Mouse (Mus musculus): ENCODE measurements around the gene 9130213A22Rik.
A peak's percentile ranks its signal among the peaks of the same experiment; 100 is the strongest.

The 9130213A22Rik gene

GRCm38 (mm10) chr11:69107676-69108075, 14.7 kb downstream of the 9130213A22Rik start:
- DNase-seq (ENCODE audit: inconsistent age in 2 of 2, low spot score in 1 of 2): peak; percentile 18 to 41

DNA sequence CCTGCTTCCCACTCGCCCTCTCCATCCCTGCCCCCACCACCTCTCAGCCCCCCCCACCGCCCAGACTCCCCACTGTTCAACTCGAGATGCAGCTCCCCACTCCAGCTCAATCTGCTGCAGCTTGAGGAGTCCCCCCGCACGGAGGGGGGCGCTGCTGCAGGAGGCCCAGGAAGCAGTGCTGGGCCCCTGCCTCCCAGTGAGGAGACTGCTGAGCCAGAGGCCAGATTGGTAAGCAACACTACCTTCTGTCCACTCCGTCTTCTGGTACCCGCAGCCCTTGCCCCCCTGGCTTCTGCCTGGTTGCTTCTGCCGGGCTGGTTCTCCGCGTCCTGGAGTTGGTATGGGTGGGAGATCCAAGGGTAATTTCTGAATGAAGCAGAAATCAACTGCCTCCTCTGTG, 15.5 kb downstream of the 9130213A22Rik start:
- DNase-seq (ENCODE audit: inconsistent age in 2 of 2, low spot score in 1 of 2): peak; percentile 16 to 35

- DNase-seq (ENCODE audit: inconsistent age in 2 of 2, low spot score in 1 of 2): peak; percentile 23 to 39
Measured at GRCm38 (mm10) chr11:69106299-69106698, 16.1 kb downstream of the 9130213A22Rik start.

- peak; percentile 8 to 34 for DNase-seq (ENCODE audit: inconsistent age in 2 of 2, low spot score in 1 of 2)
Measured at GRCm38 (mm10) chr11:69105796-69106195, 16.6 kb downstream of the 9130213A22Rik start.

DNA sequence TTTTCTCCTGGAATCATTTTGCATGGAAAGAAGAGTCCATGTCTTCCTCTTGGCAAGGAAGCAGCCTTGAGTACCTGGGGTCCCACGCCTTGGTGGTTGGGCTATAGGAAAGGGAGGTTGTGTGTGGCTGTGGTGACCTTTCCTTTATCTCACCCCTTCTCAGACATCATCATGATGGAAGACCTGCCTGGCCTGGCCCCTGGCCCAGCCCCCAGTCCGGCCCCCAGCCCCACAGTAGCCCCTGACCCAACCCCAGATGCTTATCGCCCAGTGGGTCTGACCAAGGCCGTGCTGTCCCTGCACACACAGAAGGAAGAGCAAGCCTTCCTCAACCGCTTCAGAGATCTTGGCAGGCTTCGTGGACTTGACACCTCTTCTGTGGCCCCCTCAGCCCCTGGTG, 17.2 kb downstream of the 9130213A22Rik start:
- DNase-seq (ENCODE audit: inconsistent age in 2 of 2, low spot score in 1 of 2): peak; percentile 14 to 33

- DNase-seq (ENCODE audit: inconsistent age in 2 of 2, low spot score in 1 of 2): peak in 1 of 2 experiments; percentile 27
Measured at GRCm38 (mm10) chr11:69104487-69104886, 17.9 kb downstream of the 9130213A22Rik start.

DNA sequence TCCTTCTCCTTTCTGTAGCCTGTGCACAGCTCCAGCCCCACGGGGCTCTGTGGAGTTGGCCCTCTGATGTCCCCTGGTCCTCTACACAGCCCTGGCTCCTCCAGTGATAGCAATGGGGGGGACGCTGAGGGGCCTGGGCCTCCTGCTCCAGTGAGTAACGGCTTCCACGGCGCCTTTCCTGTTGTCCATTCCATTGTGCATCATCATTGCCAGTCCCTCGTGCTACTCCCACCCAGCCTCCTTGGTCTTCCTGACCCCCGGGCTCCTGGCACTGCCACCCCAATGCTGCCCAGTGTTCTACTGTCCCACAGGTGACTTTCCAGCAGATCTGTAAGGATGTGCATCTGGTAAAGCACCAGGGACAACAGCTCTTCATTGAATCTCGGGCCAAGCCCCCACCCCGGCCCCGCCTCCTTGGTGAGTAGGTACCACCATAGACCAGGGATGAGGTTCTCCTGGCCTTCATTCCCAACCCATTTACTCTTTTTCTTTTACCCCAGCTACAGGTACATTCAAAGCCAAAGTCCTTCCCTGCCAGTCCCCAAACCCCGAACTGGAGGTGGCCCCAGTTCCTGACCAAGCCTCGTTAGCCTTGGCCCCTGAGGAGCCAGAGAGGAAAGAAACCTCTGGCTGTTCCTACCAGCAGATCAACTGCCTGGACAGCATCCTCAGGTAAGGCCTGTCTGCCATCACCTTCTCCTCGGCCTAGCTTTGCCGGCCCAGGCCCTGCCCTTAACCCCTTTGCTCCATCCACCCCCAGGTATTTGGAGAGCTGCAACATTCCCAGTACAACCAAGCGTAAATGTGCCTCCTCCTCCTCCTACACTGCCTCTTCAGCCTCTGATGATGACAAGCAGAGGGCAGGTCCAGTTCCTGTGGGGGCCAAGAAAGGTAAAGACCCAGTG, 18.6 kb downstream of the 9130213A22Rik start:
- DNase-seq (ENCODE audit: inconsistent age in 2 of 2, low spot score in 1 of 2): peak in 1 of 2 experiments; percentile 28

- DNase-seq (ENCODE audit: inconsistent age in 2 of 2, low spot score in 1 of 2): peak in 1 of 2 experiments; percentile 40
Measured at GRCm38 (mm10) chr11:69103121-69103520, 19.3 kb downstream of the 9130213A22Rik start.

DNA sequence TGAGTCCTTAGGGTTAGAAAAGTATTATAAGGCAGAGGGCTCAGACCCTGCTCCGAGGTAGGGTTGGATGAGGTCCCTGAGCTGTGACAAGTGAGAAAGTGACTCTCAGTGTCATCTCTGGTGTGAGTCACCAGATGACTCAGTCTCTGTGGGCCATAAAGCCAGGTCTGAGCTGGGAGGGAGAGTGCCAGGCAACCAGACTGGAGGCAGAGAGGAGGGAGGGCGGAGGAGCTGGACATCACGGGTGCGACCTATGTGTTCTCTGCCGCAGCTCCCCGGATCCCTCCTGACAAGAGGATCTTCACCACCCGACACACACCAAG, 20.0 kb downstream of the 9130213A22Rik start:
- peak; percentile 86 to 90 for DNase-seq (ENCODE audit: inconsistent age in 2 of 2, low spot score in 1 of 2)

- peak; percentile 34 to 74 for DNase-seq (ENCODE audit: inconsistent age in 2 of 2, low spot score in 1 of 2)
Measured at GRCm38 (mm10) chr11:69101604-69102402, 20.6 kb downstream of the 9130213A22Rik start.

DNA sequence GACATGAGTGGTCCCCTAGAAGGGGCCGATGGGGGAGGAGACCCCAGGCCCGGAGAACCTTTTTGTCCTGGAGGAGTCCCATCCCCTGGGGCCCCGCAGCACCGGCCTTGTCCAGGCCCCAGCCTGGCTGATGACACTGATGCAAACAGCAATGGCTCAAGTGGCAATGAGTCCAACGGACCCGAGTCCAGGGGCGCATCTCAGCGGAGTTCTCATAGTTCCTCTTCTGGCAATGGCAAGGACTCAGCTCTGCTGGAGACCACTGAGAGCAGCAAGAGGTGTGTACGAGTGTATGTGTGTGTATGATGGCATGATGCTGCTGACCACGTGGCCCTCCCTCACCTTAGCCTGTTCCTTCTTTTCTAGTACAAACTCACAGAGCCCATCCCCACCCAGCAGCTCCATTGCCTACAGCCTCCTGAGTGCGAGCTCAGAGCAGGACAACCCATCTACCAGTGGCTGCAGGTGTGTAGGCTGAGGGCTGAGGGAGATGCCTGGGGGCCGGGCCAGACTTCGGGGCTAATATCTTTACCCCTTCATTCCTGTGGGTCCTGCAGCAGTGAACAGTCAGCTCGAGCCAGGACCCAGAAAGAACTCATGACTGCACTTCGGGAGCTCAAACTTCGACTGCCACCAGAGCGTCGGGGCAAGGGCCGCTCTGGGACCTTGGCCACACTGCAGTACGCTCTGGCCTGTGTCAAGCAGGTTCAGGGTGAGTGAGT, 21.6 kb downstream of the 9130213A22Rik start:
- peak in 1 of 2 experiments; percentile 57 for DNase-seq (ENCODE audit: inconsistent age in 2 of 2, low spot score in 1 of 2)

DNA sequence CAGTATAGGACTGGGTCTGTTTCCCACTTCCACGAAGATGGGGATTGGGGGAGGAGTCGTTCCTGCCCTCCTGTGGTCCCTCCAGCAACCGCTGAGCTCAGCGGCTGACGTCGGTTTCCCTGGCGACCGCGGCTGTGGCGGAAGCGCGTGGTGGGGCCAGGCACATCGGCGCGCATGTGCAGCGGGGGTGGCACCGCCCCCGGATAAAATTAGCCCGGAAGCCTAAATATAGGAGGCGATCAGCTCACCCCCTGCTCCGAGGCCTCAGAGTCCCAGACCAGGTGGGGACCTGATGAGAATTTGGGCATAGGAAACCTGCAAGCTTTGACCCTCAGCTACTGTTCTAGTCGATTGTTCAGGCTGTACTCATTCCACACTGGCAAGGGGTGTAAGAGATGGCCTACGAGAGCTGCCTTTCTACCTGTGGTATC, 22.5 kb downstream of the 9130213A22Rik start:
- peak; percentile 97 to 98 for DNase-seq (ENCODE audit: inconsistent age in 2 of 2, low spot score in 1 of 2)

DNA sequence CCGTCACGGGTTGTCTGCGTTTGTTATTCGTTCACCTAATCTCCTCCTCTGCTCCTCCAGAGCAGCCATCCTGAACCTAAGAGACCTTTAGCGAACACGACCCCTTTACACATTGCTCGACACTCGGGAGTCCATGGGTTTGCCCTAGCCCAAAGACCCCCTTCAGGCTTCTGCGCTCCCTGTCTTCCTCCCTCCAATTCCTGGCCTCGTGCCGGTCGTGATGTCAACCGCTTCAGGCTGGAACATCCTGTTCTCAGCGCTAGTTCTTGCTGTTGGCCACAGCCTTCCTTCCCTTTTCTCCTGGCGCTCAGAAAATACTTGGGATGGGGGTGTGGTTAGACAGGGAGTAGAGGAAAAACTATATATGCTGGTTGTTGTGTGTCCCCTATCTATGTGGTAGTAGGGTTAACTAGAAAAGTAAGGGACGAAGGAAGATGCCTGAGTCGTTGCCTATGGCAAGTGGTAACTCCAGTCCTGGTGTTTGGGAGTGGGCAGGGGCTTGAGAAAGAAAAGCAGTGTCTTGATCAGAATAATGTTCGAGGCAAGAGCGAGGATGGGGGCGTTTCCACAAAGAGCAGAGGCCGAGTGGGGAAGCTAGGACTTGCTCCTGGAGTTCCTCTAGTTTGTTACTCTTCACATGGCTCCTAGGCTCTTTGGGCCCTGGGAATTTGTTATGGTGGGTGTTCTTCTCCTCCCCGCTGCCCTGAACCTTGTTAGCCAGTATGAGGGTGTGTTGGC, 23.0 kb downstream of the 9130213A22Rik start:
- DNase-seq (ENCODE audit: inconsistent age in 2 of 2, low spot score in 1 of 2): peak; percentile 91 to 92

GRCm38 (mm10) chr11:69098762-69099091, 23.7 kb downstream of the 9130213A22Rik start:
- peak; percentile 99 to 100 for DNase-seq (ENCODE audit: inconsistent age in 2 of 2, low spot score in 1 of 2)

- DNase-seq (ENCODE audit: inconsistent age in 2 of 2, low spot score in 1 of 2): peak in 1 of 2 experiments; percentile 50
Measured at GRCm38 (mm10) chr11:69098039-69098761, 24.2 kb downstream of the 9130213A22Rik start.

GRCm38 (mm10) chr11:69096987-69097900, 25.1 kb downstream of the 9130213A22Rik start:
- peak; percentile 100 for DNase-seq (ENCODE audit: inconsistent age in 2 of 2, low spot score in 1 of 2)

DNA sequence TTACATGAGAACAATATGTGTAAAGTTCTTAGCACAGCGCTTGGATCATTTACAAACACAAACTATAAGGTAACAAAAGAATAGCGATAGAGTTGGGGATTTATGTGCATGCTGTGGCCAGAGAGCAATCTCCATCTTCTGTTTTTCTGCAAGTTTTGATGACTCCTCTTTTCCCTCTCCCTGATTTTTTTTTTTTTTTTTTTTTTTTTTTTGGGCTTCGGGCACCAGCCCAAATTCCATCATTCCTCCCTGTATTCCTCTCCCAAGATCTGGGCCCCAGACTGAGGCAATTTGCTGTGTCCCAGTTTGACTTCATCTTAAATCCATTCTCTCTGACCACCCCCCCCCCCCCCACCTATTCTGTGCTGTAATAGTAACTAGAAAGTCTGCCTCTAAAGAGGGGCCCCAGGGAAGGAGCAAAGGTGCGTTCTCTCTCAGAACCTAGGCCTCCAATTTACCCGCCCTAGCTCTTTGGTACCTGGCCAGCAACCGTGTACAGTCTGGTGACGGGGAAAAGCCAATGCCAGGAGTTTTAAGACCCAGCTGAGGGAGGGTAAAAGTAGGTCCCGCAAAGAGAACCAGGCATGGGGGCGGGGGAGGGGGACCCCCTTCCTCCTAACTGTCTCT, 25.9 kb downstream of the 9130213A22Rik start:
- DNase-seq (ENCODE audit: inconsistent age in 2 of 2, low spot score in 1 of 2): no peak

DNA sequence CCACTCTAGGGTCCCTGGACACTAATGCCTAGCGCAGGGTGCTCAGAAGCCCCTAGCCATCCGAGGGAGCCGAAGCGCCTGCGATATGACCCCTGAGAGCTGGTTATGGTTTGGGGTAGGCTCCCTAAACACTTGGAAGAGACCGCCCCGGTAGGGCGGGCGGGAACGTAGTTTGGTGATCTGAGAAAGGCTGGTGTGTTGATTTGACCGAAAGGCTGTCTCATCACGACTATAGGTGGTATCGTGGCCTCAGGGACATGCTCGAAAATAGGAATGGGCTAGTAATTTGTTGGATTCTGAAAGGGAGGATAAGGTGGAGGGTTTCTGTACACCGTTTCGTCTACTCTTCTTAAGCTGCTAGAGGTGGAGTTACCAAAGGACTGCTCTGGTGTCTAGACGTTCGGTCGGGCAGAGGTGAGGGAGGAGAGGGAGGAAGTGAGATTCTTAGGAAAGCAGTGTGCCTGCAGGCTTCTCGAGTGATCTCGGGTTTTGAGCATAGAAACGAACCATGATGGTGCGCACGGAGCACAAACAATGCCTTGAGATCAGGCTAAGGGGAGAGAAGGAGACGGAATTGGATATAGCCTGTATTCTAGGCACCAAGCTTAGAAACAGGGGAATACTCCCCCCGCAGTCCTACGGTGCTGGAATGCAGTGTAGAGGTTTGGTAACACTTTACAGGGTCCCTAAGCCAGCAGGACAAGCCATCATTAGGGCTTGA, 26.7 kb downstream of the 9130213A22Rik start:
- DNase-seq (ENCODE audit: inconsistent age in 2 of 2, low spot score in 1 of 2): peak; percentile 63 to 88
